Mouse (Mus musculus): ENCODE data around the gene Ppp1r2. TPM values are rescaled to one million over a fixed set of nuclear protein-coding genes. Genes with fewer than 3 reads are reported as not detected.

Gene Ppp1r2
- polyA plus RNA-seq, 1 experiment from 2014 or later = 91.6 TPM

DNA sequence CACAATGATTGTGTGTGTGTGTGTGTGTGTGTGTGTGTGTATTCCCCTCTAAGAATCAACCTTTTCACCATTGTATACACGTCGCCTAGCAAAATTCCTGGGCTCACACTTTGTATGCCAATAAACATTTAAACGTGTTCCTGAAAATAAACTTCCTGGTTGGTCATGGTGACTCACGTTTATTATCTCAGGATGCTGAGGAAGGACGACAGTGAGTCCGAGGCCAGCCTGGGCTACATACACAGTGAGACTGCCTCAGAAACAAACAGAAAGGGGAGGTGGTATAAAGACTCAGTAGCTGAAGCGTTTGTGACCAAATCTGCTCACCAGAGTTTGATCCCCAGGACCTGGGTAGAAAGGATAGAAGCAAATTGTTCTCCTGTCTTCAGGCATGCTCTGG lies 27.6 kb downstream of the Ppp1r2 start:
- no peak overlapping the region for H3K27ac ChIP-seq
- H3K36me3 ChIP-seq (replicated peaks) = 0 out of 2 replicates have a peak, but pooled peaks cover 5% of the 10 kb centered on the region
- no peak overlapping the region for H3K4me3 ChIP-seq
- no peak overlapping the region for H3K4me2 ChIP-seq
- no peak for ATAC-seq (replicated peaks)
- WGBS = 85% methylated on average over 7 of the region's 7 CpGs
- no peaks in the 10 kb centered on the region for H3K27me3 ChIP-seq (replicated peaks)
- no peaks in the 10 kb centered on the region for H3K9me3 ChIP-seq
- no peak overlapping the region for H3K9ac ChIP-seq
- no peaks in the 10 kb centered on the region for H3K4me1 ChIP-seq

DNA sequence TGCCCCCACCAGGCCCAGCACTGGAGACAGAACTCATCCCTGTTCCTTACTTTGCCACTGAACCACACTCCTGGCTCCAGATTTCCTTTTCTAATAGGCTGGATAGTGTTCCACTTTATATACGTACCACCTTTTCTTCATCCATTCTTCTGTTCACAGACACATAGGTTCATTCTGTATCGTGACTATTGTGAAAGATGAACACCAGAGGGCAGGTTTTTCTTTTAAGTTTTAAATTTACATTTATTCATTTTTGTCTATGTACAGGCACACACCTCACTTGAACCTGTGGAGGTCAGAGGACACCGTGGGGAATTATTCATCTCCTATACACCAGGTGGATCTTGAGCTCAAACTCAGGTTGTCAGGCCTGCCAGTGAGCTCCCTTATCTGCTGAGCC lies 31.0 kb downstream of the Ppp1r2 start:
- H3K27me3 ChIP-seq (replicated peaks) = no peaks in the 10 kb centered on the region
- no peak overlapping the region for H3K27ac ChIP-seq
- no peaks in the 10 kb centered on the region for H3K4me1 ChIP-seq
- no peaks in the 10 kb centered on the region for H3K36me3 ChIP-seq (replicated peaks)
- no peaks in the 10 kb centered on the region for H3K9me3 ChIP-seq
- no peak overlapping the region for H3K4me3 ChIP-seq
- 92% methylated on average over 3 of the region's 3 CpGs for WGBS
- no peak for ATAC-seq (replicated peaks)
- H3K9ac ChIP-seq = no peak overlapping the region
- H3K4me2 ChIP-seq = no peak overlapping the region

DNA sequence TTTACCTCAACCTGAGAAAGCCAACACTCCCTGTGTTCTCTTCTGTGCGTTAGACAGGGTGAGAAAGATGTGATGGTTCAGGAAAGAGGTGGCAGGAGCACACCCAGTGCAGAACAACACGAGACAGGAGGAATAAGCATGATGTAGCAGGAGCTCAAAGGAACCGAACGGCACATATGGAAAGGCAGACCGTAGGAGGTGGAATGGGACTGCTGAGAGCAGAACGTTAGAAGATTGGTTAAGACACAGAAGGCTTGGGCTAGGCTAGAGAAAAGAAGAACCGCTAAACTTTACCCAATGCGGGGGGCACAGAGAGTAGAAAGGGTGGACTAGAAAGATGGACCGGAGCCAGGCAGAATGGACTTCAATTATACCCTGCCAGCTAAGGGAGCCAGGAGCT lies 33.6 kb downstream of the Ppp1r2 start:
- H3K9ac ChIP-seq = no peak overlapping the region
- H3K27ac ChIP-seq = no peak overlapping the region
- ATAC-seq (replicated peaks) = no peak
- H3K4me1 ChIP-seq = no peaks in the 10 kb centered on the region
- no peaks in the 10 kb centered on the region for H3K27me3 ChIP-seq (replicated peaks)
- no peak overlapping the region for H3K4me3 ChIP-seq
- 90% methylated on average over 9 of the region's 9 CpGs for WGBS
- no peaks in the 10 kb centered on the region for H3K36me3 ChIP-seq (replicated peaks)
- H3K4me2 ChIP-seq = no peak overlapping the region
- H3K9me3 ChIP-seq = no peaks in the 10 kb centered on the region

DNA sequence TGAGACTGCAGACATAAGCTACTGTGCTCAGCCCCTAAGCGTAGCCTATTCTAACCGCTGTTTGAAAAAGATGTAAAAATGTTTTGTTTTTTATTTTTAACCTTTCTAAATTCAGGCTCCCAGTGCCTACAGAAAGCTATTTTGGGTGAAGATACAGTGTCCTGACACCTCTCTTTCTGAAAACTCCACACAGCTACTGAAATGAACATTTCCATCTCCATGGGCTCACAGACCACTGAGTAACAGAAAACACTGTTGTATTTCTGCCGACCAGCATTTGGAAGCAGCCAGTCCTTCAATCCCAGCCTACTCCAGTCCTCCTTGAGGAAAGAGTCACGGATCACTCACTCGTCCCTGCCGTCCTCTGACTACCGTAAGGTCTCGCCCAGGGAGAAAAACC lies 34.5 kb downstream of the Ppp1r2 start:
- no peaks in the 10 kb centered on the region for H3K36me3 ChIP-seq (replicated peaks)
- H3K9ac ChIP-seq = no peak overlapping the region
- H3K27ac ChIP-seq = no peak overlapping the region
- 90% methylated on average over 8 of the region's 8 CpGs for WGBS
- no peak overlapping the region for H3K4me3 ChIP-seq
- no peaks in the 10 kb centered on the region for H3K9me3 ChIP-seq
- 0 out of 2 replicates have a peak, but pooled peaks cover 2% of the 10 kb centered on the region for H3K4me1 ChIP-seq
- no peak for ATAC-seq (replicated peaks)
- no peak overlapping the region for H3K4me2 ChIP-seq
- no peaks in the 10 kb centered on the region for H3K27me3 ChIP-seq (replicated peaks)

DNA sequence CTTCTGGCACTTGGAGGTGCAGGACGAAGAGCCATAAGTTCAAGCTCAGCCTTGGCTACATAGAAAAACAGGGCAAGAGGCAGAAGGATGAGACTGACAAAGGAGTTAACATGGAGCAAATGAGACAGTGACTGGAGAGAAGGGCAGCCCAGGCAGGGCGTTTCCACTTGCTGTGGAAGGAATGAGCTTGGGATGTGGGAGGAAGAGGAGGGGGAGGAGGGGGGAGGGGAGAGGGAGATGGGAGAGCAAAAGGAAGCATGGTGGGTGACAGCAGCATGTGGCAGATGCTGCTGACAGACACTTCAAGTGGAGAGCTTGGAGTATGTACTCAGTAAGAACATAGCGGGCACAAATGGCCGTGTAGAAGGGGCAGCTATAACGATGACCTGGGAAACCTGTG lies 36.8 kb downstream of the Ppp1r2 start:
- H3K36me3 ChIP-seq (replicated peaks) = no peaks in the 10 kb centered on the region
- no peak overlapping the region for H3K9ac ChIP-seq
- H3K4me3 ChIP-seq = no peak overlapping the region
- WGBS = 84% methylated on average over 5 of the region's 5 CpGs
- H3K27me3 ChIP-seq (replicated peaks) = no peaks in the 10 kb centered on the region
- H3K4me1 ChIP-seq = 0 out of 2 replicates have a peak, but pooled peaks cover 3% of the 10 kb centered on the region
- no peak for ATAC-seq (replicated peaks)
- H3K9me3 ChIP-seq = no peaks in the 10 kb centered on the region
- no peak overlapping the region for H3K4me2 ChIP-seq
- H3K27ac ChIP-seq = no peak overlapping the region

- no peak overlapping the region for H3K4me3 ChIP-seq
- no peak for ATAC-seq (replicated peaks)
- H3K4me2 ChIP-seq = no peak overlapping the region
- no peak overlapping the region for H3K27ac ChIP-seq
- H3K27me3 ChIP-seq (replicated peaks) = no peaks in the 10 kb centered on the region
- no peak overlapping the region for H3K9ac ChIP-seq
- H3K36me3 ChIP-seq (replicated peaks) = no peaks in the 10 kb centered on the region
- H3K9me3 ChIP-seq = no peaks in the 10 kb centered on the region
- 37% methylated on average over 18 of the region's 18 CpGs for WGBS
- 0 out of 2 replicates have a peak, but pooled peaks cover 3% of the 10 kb centered on the region for H3K4me1 ChIP-seq
These were observed 39.4 kb downstream of the Ppp1r2 start for GRCm38 (mm10) chr16:31235457-31236310.

DNA sequence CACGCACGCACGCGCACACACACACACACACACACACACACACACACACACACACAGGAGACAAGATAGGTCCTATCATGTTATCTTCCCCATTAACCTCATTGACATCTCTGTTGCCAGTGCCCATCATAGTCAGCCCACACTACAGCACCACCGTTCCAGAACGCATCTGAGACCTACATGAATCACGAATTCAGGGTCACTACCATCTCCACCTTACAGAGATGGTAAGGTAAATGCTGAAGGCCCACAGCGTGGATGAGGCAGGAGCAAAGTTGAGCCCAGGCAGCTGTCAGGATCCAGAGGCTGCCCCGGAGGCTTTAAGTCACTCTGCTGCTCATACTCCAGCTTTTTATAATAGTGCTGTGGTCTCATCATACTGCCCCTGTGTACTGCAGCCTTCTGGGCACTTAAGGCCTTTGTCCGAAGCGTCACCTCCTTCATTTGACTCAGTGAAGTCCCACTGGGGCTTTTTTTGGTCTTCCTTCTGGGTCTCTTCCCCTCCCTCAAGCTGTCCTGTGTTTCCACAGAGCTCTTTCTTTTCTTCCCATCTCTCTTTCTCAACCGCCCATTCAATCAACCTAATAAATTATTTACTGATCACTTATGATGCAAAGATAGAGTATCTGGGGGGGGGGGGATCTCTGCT lies 40.1 kb downstream of the Ppp1r2 start:
- 85% methylated on average over 12 of the region's 12 CpGs for WGBS
- no peak for ATAC-seq (replicated peaks)
- H3K9me3 ChIP-seq = no peaks in the 10 kb centered on the region
- 0 out of 2 replicates have a peak, but pooled peaks cover 3% of the 10 kb centered on the region for H3K4me1 ChIP-seq
- no peak overlapping the region for H3K4me2 ChIP-seq
- no peak overlapping the region for H3K27ac ChIP-seq
- no peaks in the 10 kb centered on the region for H3K27me3 ChIP-seq (replicated peaks)
- no peak overlapping the region for H3K9ac ChIP-seq
- no peaks in the 10 kb centered on the region for H3K36me3 ChIP-seq (replicated peaks)
- H3K4me3 ChIP-seq = no peak overlapping the region

- no peak for ATAC-seq (replicated peaks)
- H3K27ac ChIP-seq = no peak overlapping the region
- no peaks in the 10 kb centered on the region for H3K27me3 ChIP-seq (replicated peaks)
- H3K4me3 ChIP-seq = no peak overlapping the region
- no peaks in the 10 kb centered on the region for H3K36me3 ChIP-seq (replicated peaks)
- H3K9me3 ChIP-seq = no peaks in the 10 kb centered on the region
- 0 out of 2 replicates have a peak, but pooled peaks cover 3% of the 10 kb centered on the region for H3K4me1 ChIP-seq
- H3K4me2 ChIP-seq = no peak overlapping the region
- H3K9ac ChIP-seq = no peak overlapping the region
- WGBS = 34% methylated on average over 3 of the region's 3 CpGs
These were observed 40.7 kb downstream of the Ppp1r2 start for GRCm38 (mm10) chr16:31234356-31234755.

DNA sequence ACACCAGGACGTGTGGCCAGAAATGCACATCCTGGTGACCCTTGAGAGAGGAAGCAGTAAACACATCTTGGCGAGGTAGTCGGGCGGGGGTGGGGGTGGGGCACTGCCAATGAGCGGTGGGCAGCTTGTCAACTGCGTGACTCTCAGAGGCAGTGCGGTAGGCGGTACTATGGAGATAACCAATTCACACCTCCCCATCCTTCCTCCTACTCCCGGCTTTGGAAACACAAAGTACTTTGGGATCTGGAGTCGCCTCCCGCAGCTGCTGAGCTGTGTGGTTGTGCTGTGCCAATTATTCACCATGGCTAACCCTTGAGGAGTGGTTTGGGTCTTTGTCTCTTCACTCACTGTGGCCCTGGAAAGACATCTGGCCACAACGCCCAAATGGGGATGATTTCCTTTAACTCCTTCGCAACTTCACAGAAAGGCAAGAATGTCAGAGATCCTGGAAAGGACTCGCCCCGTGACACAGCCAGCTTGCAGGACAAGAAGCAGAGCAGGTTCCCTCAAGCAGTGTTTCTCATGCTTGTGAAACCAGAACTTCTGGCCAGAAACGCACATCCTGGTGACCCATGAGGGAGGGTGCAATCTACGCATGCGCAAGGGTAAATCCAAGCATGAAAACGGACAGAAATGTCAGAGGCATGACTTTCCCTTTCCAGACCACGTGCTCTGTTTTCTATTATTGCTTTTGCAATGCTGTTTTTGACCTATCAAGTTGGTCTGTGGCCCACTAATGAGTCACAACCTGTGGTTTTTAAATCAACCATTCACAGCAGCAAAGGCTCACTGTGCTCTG lies 41.3 kb downstream of the Ppp1r2 start:
- H3K9me3 ChIP-seq = no peaks in the 10 kb centered on the region
- no peaks in the 10 kb centered on the region for H3K36me3 ChIP-seq (replicated peaks)
- no peak for ATAC-seq (replicated peaks)
- H3K4me3 ChIP-seq = no peak overlapping the region
- H3K9ac ChIP-seq = no peak overlapping the region
- H3K4me2 ChIP-seq = peak overlapping the region; percentile 30; the same call in 1 of the 2 replicates
- 0 out of 2 replicates have a peak, but pooled peaks cover 3% of the 10 kb centered on the region for H3K4me1 ChIP-seq
- no peak overlapping the region for H3K27ac ChIP-seq
- H3K27me3 ChIP-seq (replicated peaks) = no peaks in the 10 kb centered on the region
- 38% methylated on average over 20 of the region's 20 CpGs for WGBS

DNA sequence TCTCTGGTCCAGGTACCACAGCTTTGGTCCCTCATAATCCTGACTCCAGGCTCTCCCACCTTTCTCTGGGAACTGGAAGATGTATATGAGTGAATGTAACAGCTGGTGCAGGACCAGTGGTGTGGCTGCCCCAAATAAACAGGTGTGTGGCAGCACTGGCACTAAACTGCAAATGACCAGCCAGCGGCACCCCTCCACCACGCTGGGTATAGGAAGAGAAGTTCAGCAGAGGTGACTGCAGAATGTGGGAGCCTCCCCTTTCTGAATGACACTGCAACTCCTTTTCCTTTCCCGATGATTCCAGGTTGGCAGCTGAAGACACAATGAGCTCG lies 41.9 kb downstream of the Ppp1r2 start:
- Histone ChIP-seq H3K27ac (no peak overlapping the region), H3K9ac (no peak overlapping the region), H3K9me3 (no peaks in the 10 kb centered on the region), H3K4me2 (peak overlapping the region; percentile 30; the same call in 1 of the 2 replicates), H3K36me3 (replicated peaks) (no peaks in the 10 kb centered on the region), H3K4me1 (0 out of 2 replicates have a peak, but pooled peaks cover 3% of the 10 kb centered on the region), H3K4me3 (no peak overlapping the region), H3K27me3 (replicated peaks) (no peaks in the 10 kb centered on the region)
- no peak for ATAC-seq (replicated peaks)
- 60% methylated on average over 4 of the region's 4 CpGs for WGBS

DNA sequence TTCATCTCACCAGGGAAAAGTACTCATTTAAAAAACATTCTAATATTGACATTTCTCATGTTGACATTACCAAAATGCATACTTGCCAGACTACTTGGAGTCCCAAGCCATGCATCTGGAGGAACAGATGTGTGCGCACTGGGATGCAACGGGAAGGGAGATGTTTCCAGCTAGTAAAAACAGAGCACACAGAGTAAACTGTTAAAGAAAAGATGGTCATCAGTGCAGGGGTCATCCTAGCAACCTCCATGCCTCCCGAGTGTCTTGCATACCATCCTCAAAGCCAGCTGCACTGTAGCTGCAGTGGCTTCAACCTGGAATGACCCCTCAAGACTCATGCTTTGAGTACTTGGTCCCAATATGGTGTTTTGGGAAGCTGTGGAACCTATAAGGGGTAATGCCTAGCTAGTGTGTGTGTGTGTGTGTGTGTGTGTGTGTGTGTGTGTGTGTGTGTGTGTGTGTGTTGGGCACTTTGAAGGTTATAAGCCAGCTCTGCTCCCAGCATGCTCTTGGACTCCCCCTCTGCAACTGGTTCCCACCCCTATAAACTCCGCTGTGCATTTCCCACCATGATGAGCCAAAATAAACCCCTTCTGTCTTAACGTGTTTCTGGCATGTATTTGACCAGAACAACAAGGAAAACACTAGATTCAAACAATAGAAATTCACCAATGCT lies 42.4 kb downstream of the Ppp1r2 start:
- ATAC-seq (replicated peaks) = no peak
- H3K9me3 ChIP-seq = no peaks in the 10 kb centered on the region
- no peak overlapping the region for H3K4me3 ChIP-seq
- H3K27me3 ChIP-seq (replicated peaks) = no peaks in the 10 kb centered on the region
- H3K4me1 ChIP-seq = 0 out of 2 replicates have a peak, but pooled peaks cover 3% of the 10 kb centered on the region
- no peak overlapping the region for H3K27ac ChIP-seq
- no peaks in the 10 kb centered on the region for H3K36me3 ChIP-seq (replicated peaks)
- 81% methylated on average over 5 of the region's 5 CpGs for WGBS
- no peak overlapping the region for H3K9ac ChIP-seq
- no peak overlapping the region for H3K4me2 ChIP-seq

DNA sequence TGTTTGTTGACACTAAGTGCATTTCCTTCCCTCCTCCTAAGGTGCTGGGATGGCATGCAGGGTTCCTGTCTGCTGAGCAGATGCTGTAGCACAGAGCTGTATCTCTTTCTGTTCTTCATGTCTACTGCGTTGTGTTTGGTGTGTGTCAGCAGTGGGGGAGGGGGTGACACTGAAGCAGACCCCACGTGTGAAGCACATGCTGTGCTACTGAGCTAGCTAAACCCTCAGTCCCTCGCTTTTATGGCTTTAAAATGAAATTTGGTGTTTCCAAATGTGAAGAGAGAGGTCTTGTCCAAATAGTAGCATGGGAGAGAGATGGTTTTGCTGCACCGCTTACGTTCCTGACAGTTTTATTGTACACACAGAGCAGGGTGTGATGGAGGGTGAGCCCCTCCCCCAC lies 43.5 kb downstream of the Ppp1r2 start:
- Histone ChIP-seq H3K9ac (no peak overlapping the region), H3K9me3 (no peaks in the 10 kb centered on the region), H3K4me3 (no peak overlapping the region), H3K36me3 (replicated peaks) (no peaks in the 10 kb centered on the region), H3K4me1 (0 out of 2 replicates have a peak, but pooled peaks cover 3% of the 10 kb centered on the region), H3K4me2 (no peak overlapping the region), H3K27me3 (replicated peaks) (no peaks in the 10 kb centered on the region), H3K27ac (no peak overlapping the region)
- 74% methylated on average over 5 of the region's 5 CpGs for WGBS
- ATAC-seq (replicated peaks) = no peak
